Mouse (Mus musculus) gastrocnemius, postnatal 4 days (tissue): ENCODE data around the gene Rnf157. TPM values are rescaled to one million over a fixed set of nuclear protein-coding genes. Genes with fewer than 3 reads are reported as not detected.
"Not testable (repeated sequence)": the region's sequence is repeated elsewhere in the genome, so short reads cannot be mapped to it uniquely, and the experiment has no call there.

Experiments used
- DNase-seq, 2 experiments: peaks; one replicate each; pipeline ENCODE4 v3.0.0; 2021 to 2022; ENCODE audit warnings: low spot score in 2 of 2, mixed read lengths in 2 of 2
- total RNA-seq, 2 experiments: library from RNA; stranded (reverse); gene quantifications; 2 replicates each; pipeline ENCODE4 v1.2.3; 2021

The Rnf157 gene
- total RNA-seq, 2 experiments from 2014 or later: 32.8 to 37.3 TPM

DNA sequence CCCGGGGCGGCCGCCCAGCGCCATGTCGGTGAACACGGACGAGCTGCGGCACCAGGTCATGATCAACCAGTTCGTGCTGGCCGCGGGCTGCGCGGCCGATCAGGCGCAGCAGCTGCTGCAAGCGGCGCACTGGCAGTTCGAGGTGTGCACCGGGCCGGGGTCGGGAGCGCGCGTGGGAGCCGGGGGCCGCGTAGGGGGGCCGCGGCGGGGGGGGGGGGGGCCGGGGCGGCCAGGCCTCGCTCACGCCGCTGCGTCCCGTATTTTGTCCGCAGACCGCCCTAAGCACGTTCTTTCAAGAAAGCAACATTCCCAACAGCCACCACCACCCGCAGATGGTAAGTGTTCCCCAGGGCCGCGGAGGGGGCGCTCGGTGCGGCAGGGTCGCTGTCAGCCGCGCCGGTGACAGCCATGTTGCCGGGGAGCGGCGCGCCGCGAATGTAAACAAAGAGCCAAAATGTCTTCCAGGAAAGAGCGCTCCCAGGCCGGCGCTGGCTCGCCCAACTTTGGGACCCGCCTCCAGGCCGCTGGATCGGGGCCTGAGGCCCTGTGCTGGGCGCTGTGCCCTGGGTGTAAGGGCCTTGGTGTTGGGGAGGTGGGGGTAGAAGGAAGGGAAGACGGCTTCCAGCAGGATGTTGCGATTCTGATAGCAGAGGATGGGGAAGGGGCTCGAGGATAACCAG lies 21.6 kb upstream of the Rnf157 start:
- peak; percentile 68 to 81 for DNase-seq

DNA sequence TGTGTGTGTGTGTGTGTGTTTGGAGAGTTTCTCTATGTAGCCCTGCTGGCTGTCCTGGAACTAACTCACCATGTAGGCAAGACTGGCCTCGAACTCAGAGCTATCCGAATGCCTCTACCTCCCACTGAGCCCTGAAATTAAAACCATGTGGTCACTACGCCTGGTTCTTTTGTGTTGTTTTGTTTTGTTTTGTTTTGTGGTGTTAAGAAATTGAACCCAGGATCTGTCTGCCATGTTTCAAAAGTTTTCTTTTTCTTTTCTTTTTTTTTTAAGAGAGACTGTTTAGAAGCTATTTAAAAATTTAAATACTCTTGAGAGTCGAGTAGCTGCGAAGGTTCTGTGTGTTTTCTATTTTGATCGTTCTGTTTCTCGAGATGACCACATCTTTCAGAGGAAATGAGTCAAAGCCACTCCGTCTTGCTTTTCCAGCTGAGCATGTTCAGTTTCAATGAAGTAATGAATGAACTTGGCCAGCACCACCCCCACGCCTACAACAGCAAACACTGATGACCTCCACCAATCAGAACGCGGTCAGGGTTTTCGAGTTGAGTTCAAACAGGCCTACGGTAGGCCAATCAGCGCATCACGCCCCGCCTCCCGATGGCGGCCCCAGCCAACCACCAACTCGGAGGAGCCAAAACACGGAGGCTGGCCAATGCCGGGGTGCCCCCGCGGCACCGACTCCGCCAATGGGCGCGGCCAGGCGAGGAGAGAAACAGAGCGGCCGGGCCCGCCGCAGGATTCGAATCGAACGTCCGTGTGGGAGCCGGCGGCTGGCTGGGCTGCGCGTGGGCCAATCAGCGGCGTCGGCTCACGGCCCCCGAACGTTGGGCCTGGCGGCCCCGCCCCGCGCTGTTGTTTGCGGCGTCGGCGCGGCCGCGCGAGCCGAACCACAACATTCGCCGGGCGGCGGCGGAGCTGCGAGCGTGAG lies 20.8 kb upstream of the Rnf157 start, which contains the start of gene Ubald2:
Gene Ubald2 (plus strand): TSS at position 739 of the 931 bp plus-strand sequence.
- peak; percentile 98 to 100 for DNase-seq

DNA sequence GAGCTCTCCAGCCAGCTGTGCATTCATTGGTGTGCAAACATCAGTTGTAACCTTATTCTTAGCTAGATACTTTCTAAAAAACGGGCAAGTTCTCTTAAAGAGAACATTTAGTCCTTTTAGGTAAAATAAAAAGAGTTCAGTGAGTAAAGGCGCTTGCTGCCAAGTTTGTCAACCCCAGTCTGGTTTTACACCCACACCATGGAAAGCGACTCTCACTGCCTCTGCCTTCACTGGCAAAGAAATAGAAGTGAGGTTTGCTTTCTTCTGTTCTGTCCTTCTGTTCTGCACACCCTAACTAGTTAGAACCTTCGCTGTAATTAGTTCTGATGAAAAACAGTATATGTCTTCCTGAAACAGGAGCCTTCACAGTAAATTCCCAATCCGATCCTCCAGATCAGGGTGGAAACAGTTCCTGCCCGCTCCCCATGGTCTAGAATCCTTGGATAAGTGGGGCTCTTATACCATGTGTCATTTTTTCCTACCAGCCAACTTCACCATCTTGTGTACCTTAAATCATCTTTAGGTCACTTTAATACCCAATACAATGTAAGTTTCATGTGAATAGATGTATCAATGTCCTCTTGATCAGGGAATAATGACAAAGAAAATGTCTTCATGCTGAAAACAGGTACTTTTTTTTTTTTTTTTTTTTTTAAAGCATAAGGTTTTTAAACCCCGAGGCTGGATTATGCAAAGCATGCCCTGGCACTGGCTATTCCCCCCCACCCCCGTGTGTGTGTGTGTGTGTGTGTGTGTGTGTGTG lies 19.9 kb upstream of the Rnf157 start:
- no peak for DNase-seq

DNA sequence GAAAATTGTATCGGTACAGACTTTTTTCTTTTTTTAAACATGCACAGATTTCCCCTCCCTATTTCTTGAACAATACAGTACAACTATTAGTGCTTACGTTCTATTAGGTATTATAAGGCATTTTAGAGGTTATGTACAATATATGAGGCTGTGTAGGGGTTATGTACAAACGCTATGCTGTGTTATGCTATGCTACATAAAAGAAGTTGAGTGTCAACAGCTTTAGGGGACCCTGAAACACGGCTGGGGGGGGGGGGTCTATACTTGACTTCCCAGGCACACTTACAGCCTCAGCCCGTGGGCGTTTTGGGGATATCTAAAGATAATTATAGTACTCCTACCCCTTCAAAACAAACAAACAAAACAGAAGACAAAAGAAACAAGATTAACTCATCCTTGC lies 19.3 kb upstream of the Rnf157 start:
- no peak for DNase-seq

DNA sequence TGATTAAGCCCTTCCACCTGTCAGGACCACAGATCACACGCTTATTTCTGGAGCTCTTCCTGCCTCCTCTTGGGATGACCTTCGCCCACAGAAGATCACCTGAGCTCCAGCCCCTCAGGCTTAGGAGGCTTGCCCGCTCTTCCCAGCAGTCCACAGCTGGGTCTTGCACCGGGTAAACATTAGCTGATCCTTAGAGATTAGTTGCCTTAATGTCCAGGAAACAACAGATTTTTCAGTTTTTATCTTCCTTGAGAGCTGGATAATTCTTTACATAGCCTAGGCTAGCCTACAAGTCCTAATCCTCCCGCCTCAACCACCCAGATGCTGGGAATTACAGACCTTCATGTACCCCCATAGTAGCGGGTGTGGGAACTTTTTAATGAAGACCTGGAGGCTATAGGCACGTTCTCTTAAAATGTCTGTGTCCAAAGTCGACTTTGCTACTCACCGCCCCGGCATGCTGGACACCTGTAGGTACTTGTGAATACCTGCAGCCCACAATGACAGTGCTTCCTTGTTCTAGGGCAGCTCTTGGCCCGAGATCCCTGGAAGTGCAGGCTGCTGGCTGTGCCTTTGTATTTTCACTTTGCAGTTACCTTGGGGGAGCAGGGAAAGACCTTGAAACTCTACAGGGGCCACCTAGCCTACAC lies 18.7 kb upstream of the Rnf157 start:
- DNase-seq: no peak

DNA sequence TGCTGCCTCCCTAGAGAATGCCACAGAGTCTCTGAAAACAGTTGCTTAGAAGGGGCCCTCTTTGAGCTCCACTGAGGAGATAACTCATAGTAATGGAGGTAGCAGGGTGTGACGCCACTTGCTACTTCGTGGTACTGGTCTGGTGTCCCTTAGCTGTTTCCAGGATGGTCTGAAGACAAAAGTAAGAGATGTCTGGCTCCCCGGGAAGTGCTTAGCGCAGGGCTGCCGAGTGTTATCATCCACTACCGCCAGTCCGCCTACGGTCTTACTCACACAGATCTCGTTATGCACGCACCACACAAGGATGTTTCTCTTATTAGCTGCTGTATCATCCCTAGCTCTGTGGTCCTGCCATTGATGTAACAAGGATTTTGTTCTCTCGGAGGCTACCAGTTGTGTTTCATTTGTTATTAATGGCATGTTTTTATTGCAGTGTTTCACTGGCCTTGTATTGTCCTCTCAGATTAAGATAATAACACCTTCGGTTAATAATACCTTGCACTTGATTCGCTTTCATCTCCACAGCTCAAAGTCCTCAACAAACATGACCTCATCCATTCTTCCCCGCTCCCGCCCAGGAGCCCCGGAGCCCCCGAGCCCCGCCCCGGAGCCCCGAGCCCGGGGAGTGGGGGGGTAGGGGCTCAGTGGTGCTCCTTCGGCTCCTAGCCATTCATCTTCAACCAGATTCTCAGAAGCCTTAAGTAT lies 18.0 kb upstream of the Rnf157 start:
- DNase-seq: no peak

DNA sequence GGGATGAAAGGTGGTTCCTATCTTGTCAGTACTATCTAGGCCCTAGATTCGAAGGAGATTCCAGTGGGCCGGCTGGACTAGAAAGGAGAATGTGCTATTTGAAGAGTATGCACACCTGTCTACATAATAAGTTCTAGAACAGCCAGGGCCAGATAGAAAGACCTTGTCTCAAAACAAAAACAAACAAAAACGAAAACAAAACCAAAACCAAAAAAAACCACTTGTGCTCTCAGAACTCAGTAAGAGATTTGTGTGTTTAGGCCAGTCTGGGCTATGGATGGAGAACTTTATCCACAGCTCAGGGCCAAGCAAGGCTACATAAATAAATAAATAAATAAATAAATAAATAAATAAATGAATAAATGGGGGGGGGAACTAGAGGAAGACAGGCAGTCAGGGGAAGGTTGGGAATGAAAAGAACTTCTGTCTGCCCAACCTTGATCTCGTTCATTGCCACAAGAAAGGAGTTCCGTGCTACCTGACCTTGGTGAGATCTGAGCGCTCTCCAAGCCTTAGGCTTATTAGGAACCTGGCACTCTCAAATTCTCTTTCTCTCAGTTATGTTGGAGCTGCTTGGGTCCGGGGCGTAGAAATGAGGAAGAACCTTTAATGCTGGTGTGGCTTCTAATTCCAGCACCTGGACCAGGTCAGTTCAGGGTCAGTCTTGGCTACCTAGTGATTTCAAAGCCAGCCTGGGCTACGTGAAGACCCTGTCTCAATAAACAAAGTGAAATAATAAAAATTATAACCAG lies 17.2 kb upstream of the Rnf157 start:
- no peak for DNase-seq

DNA sequence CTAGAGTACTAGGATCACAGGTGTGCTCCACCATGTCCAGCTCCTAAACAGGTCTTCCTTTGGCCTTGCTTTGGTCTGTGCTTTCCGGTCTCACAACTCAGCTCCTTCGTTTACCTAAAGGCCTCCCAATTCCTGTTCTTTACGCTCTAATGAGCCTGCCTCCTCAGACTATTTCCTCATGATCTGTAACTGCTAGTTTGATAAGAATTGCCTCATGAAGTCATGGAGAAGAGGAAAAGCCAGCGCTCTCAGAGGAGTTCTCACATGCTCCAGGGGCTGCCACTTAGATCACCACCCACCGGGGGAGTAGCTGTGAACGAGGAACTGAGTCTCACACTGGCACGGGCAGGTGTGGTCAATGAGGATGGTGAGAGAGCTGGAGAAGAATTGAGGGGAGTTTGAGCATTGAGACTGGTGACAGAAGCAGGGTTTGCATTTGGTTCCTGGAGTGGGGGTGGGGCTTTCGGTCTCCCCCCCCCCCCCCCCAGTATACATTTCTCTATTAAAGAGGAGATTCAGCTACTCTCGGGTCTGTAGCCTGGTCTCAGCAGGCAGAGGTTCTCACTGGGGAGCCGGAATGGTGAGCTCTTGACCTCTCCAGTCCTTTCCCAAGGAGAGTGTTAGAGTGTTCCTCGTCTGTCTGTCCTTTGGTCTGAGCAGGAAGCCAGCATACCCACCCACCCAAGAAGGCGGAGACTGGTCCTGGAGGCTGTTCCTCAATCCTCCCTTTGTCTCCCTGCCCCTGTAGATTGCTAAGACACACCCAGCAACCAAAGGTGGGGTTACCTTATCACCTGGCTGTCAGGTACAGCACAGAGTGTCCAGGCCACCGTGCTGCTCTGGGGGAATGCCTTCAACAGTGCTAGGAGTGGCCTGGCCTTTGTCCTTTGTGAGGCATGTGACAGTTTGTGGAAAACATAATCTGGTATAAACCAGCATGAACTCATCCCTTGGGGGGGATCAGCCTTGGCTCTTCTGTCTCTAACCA lies 16.3 kb upstream of the Rnf157 start:
- no peak for DNase-seq

DNA sequence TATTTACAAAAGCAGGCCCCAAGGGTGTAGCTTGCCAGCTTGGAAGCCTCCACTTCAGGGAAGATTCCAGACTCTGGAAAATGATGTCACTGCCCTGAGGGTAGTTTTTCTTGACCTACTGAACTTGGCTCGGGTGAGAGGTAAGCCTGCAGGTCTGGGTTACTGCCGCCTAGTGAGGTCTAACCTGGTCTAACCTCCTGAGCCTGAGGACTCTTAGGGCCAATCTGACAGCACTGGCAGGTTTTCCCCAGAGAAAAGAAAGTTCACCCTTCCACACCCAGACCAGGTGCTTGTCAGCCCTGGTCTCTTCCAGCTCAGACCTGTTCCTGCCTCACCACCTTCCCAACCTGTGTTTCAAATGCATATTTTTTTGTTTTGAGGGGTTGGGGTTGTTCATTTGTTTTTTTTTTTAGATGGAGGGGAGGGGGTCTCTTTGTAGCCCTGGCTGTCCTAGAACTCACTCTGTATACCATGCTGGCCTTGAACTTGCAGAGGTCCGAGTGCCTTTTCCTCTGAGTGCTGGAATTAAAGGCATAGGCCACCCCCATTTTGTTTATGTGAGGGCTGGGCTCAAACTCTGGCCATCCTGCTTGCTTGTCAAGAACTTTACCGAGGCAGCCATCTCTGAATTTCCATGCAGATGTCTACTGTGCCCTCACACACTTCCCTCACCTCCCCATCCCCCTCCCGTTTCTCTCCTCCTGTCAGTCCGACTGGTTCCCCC lies 14.2 kb upstream of the Rnf157 start:
- no peak for DNase-seq

DNA sequence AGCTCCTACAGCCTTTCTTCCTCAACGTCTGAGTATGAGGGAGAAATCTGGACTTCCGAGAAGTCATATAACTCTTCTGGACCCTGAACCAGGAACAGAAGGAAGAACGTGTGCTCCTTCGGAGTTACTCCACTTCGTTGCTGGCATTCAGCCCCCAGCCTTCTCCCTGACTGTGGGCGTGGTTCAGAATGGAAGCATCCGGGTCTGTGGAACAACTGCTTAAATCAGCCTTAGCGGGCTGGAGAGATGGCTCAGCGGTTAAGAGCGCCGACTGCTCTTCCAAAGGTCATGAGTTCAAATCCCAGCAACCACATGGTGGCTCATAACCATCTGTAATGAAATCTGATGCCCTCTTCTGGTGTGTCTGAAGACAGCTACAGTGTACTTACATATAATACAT lies 13.5 kb upstream of the Rnf157 start:
- not testable (repeated sequence) for DNase-seq

DNA sequence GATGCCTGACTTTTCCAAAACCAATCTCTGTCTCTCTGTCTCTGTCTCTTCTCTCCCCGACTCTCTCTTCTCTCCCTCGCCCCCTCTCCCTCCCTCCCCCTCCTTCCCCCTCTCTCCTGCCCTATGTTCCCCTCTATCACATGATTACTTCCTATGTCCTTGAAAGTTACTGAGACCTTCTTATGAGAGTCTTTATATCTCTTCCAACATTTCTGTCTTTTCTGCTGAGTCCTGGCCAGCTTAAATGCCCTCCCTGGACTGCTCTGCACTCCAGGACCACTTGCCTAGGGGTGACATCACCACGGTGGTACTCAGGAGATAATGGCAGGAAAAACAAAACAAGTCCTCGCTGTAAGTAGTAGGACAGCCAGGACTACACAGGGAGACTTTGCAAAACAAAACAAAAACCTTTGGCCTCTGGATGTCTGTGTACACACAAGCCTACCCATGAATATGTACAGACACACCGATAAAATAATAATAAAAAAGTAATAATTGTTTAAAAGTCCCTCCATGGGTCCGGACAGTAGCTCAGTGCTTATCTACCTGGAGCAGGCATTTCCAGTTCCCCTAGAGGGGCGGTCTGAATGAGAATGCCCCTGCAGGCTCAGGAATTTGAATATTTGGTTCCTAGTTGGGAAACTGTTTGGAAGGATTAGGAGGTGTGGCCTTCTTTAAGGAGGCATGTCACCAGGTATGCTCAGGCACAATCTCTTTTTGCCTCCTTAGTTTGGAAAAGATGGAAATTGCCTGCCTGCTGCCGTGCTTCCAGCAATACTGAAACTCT lies 12.0 kb upstream of the Rnf157 start:
- no peak for DNase-seq

DNA sequence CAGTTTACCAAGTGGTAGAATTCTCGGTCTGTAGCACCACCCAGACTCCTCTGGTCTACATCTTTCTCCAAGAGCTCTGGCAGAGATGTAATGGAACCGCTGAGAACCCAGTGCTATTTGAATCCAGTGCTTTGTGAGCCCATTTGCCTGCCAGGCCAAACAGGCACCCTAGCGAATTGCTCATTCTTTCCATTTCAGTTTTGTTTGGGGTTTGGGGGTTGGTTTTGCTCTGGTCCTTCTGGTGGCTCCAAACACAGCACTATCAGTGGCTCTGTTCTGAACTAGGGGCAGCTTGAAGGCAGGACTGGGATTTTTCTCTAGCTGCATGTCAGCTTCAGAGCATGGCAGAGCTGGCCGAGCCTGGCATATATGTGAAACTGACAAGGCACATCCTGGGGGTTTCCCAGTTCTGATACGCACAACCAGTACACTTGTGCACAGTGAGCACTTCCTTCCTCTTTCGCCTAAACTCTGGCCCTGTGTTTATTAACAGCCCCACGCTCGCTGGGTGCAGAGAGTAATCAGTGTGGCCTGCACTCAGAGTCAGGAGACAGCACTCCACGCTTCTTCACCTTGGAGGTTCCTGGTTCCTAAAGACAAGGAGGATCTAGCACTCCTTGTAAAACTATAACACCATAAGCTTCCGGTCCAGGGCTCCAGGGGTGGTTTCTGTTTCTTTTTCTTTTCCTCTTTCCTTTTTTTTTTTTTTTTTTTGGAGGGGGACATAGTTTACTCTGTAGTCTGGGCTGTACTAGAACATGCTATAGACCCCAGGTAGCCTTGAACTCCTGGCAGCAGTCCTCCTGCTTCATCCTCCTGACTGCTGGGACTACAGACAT lies 11.2 kb upstream of the Rnf157 start:
- no peak for DNase-seq

DNA sequence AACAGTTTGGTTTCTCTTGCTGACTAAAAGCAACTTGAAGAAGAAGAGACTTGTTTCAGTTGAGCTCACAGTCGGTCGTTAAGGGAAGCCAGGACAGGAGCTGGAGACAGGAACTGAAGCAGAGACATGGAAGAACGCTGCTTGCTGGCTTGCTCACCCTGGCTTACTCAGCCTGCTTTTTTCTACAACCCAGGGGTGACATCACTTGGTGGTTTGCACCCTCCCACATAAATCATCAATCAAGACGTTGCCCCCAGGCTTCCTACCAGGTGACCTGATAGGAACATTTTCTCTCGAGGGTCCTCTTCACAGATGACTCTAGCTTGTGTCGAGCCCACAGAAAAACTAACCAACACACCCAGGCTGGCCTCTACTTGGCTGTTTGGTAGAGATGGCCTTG lies 10.4 kb upstream of the Rnf157 start:
- DNase-seq: no peak

DNA sequence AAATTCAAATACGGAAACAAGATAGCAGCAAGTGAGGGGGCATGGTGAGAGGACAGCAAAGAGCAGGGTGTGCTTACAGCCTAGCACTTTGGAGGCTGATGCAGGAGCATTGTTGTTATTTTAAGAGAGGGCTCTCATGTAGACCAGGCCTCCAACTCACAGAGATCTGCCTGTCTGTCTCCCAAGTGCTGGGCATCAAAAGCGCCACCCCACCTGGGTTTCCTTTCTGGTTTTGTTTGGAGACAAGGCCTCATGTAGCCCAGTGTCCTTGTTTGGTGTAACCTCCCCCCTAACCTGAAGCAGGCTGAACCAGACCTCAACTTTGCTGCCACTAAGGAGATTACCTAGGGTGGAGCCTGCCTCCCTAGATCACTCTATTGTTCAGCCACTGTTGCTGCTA lies 9.7 kb upstream of the Rnf157 start:
- no peak for DNase-seq

DNA sequence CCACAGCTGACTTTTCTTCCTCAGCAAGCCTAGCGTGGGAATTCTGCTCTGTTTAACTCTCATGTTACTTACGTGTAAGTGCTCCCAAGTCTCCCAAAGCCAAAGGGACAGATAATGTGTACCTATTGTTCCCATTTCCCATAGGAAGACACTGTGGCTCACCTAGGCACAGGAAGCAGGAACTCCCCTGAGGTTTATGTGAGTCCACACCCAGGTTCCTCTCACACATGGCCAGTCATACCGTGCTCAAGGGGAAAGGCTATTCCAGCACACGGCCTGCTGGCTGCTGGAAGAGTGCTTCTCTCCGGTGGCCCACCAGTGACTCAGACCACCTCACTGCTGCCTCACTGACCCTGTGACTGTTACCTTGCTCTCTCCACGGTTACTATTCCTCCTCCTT lies 8.3 kb upstream of the Rnf157 start:
- DNase-seq: no peak

DNA sequence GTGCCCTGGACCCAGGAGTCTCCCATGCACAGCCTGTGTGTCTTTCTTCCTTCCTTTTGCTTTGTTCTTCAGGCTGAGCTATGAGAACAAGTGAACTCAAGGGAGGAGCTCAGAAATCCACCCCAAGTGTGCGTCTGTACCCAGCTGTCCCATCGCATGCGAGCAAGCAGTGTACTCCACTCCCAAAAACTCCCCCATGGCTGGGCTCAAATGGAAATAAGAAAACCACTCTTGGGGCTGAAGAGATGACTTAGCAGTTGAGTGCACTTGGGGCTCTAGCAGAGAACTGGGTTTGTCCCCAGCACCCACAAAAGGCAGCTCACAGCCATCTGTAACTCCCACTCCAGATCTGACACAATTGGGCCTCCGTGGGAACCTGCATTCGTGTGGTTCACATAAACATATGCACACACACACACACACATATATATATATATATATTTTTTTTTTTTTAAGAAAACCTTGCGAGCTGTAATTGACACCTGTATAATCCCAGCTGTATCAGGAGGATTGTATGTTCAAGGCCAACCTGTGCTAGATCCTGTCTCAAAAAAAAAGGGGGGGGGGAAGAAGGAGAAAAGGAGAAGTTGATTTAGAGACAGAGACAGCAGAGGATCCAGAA lies 6.1 kb upstream of the Rnf157 start:
- DNase-seq: no peak
